Mouse (Mus musculus): Measurements from ENCODE around the gene Dtx2.

The Dtx2 gene

GRCm38 (mm10) chr5:135994725-135995687 is at the start of gene Dtx2:
TSS of gene Dtx2 (plus strand) at chr5:135994800.
- DNase-seq, result peak; percentile 88

- no peak for DNase-seq
These were observed 48.6 kb upstream of the Dtx2 start for GRCm38 (mm10) chr5:135945916-135946408.

DNA sequence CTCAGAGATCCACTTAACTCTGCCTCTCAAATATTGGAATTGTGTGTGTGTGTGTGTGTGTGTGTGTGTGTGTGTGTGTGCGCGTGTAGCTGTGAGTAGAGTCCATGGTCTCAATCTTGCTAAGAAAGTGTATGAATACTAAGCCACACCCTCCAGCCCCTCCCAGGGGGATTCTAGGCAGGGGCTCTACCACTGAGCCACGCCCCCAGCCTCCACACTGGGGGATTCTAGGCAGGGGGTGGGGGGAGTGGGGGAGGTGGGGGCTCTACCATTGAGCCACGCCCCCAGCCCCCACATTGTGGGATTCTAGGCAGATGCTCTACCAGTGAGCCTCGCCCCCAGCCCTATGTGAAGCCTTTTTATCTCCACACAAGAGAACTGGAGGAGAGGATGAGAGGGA is 48.0 kb upstream of the Dtx2 start:
- DNase-seq, result no peak

DNA sequence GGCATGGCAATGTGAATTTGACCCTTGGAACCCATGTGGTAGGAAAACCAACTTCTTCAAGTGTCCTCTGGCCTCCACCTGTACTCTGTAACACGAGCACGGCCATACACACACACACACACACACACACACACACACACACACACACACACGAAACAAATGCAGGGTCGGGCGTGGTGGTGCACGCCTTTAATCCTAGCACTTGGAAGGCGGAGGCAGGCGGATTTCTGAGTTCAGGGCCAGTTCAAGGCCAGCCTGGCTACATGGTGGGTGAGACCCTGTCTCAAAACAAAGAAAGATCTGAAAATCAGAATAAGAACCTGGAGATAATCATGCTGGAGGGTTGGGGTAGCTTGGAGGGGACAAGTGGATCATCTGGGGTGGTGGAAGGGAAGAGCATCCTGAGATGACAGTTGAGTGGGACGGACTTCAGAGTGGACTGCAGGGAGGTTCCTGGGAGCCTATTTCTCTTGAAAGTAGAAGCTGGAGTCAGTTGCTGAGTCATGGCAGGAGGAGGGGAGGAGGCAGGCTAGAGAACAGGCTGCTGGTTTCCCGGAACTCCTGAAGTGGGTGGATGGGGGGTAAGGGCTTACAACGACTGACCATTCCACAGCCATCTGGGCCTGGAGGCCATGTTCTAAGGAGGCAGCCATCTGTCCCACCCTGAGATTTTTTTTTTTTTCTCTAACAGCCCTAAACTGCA is 43.7 kb upstream of the Dtx2 start:
- DNase-seq, result no peak

DNA sequence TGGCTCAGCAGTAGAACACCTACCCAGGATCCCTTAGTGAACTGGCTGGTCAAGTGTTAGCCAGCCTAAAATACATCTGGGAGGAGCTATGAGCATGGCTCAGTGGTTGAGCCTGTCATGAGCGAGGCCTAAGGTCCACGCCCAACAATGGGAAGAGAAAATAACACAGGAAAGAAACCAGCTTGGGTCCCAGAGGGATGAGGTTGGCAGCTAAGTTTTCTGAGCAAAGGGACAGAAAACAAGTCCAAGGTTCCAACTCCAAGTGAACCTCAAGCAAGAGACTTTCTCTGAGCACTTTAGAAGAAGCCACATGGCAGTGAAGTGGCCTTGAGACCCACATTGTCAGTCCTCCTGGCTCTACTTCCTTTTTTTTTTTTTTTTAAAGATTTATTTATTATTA is 42.9 kb upstream of the Dtx2 start:
- DNase-seq, result no peak

GRCm38 (mm10) chr5:135952830-135953229 is 41.8 kb upstream of the Dtx2 start:
- no peak for DNase-seq

GRCm38 (mm10) chr5:135956300-135957206 is 38.0 kb upstream of the Dtx2 start:
- DNase-seq, result peak; percentile 11

GRCm38 (mm10) chr5:135957207-135957974 is 37.2 kb upstream of the Dtx2 start:
- peak; percentile 91 for DNase-seq

GRCm38 (mm10) chr5:135958367-135958766 is 36.2 kb upstream of the Dtx2 start:
- no peak for DNase-seq

- no peak for DNase-seq
These were observed 34.7 kb upstream of the Dtx2 start for GRCm38 (mm10) chr5:135959911-135960310.

DNA sequence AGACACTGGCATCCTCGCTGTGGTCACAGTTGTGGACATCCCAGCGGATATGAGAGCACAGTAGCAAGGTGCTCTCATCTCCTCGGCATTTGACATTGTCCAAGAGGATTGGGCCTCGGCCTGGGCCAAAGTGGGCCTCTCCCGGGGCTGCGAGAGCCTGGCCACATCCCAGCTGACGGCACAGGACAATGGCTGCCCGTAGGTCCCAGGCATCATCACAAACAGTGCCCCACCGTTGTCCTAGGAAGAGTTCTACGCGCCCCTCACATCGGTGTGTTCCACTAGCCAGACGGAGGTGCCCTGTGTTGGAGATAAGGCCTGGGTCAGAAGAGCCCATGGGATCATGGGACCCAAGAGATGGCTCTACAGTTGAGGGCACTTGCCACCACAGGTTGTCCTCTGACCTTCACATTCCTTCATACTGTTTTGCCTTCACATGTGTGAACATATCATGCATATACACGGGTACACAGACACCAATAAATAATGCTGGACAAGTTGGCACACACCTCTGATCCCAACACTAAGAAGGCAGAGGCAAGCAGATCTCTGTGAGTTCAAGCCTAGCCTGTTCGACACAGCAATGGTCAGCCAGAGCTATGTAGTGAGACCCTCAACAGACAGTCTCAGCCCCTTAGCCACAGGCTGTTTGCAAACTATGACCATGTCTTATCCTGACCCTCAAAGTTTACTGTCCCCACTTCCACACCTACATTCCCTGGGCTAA is 33.5 kb upstream of the Dtx2 start:
- no peak for DNase-seq

DNA sequence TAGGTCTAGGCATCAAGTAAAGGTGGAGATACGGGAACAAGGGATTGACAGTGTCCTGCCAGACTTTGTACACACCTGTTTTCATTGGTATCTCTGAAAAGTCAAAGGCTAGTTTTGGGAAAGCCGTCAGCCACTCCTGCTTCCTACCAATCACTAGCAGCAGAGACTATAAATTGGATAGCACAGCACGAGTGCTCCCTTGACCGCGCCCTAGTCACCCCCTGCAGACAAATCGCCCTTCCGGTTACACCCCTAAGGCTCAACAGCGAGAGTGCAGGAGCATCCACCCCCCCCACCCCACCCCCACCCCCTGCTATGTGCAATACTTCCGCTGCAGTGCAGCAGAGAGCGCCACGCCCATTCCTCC is 32.5 kb upstream of the Dtx2 start:
- DNase-seq, result no peak

DNA sequence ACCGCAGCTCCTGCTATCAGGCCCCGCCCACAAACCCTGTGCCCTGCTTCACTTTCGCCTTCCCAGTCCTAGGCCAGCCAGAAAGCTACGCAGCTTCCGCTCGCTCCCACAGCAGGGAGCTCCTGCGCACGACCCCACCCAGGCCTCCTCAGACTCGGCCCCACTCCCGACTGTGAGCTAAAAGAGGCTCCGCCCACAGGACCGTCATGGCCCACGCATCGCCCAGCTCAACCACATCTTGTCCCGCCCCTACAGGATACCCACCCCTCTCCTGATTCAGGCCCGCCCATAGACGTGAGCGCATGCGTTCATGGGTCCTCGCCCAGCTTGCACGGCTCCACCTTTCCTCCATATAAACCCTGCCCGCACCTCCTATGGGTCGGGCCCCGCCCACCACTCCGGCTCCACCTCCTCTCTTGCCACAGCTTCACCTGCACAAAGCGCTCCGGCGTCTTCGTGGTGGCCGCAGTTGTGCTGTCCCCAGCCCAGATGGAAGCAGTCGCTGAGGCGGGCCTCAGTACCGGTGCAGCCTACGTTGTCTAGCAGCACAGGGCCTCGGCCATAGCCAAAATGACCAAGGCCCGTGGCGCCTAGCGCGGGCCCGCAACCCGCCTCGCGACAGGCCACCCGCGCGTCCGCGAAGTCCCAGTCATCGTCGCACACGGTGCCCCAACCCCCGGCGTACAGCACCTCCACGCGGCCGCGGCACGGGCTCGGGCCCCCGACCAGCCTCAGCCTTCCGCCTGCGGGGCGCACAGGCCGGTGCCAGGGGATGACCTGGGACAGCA is 31.9 kb upstream of the Dtx2 start:
- DNase-seq, result peak; percentile 97

DNA sequence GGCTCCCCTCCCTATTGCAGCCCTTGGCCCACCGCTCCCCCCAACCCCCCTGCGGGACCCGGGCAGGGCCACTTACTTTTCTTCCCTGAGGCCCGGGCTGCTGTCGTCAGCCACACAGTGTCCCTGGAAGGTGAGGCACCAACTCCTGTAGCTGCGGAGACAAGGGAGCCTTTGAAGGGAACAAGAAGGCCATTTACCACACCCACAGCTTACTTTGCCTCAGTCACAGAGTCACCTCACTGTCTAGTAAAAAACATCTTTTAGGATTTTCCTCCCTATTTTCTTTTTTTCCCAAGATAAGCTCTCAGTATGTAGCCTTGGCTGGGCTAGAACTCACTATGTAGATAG is 31.3 kb upstream of the Dtx2 start:
- DNase-seq, result no peak

- DNase-seq, result peak; percentile 51
These were observed 29.1 kb upstream of the Dtx2 start for GRCm38 (mm10) chr5:135965501-135965930.

- peak; percentile 14 for DNase-seq
These were observed 27.7 kb upstream of the Dtx2 start for GRCm38 (mm10) chr5:135966866-135967265.

- DNase-seq, result peak; percentile 59
These were observed 25.8 kb upstream of the Dtx2 start for GRCm38 (mm10) chr5:135968781-135969180.

- no peak for DNase-seq
These were observed 24.4 kb upstream of the Dtx2 start for GRCm38 (mm10) chr5:135970247-135970646.

GRCm38 (mm10) chr5:135971876-135972275 is 22.7 kb upstream of the Dtx2 start:
- DNase-seq, result no peak

- DNase-seq, result no peak
These were observed 20.2 kb upstream of the Dtx2 start, which contains the start of gene Ssc4d for GRCm38 (mm10) chr5:135974365-135974764. TSS of gene Ssc4d (minus strand) at chr5:135974531.

All from kidney, adult 18-20 months (tissue).